Mouse (Mus musculus): Measurements from ENCODE around the gene Kcns1.

GRCm38 (mm10) chr2:164210892-164211291 lies 40.0 kb upstream of the Kcns1 start:
- TF ChIP-seq CTCF (conservative IDR thresholded peaks at IDR 0.05; ENCODE audit: low read length), result no peak
- no peak for TF ChIP-seq NANOG (IDR thresholded peaks at IDR 0.05; ENCODE audit: borderline replicate concordance, low read length)
